In the genomic region with DNA sequence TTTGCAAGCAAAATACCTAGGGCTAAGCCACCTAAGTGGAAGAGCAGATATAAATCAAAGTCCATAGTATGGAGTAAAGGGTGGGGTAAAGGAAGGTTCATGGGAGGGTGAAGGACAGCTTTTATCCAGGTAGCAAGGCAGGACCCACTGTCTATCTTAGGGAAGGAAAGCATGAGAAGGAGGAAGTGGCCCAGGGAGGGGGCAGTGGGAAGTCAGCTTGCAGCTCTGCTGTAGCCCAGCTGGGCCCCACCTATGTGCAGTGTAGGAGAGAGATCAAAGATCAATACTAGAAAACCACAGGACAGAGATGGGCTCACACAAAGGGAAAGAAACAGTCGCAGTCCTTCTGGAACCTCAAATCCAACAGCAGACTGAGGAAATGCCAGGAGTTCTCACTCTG, we compare ENCODE assay signal across 28 mouse cellular contexts. TPM values are rescaled to one million over a fixed set of nuclear protein-coding genes. Genes with fewer than 3 reads are reported as not detected.
DNase-seq lines count a peak whose midpoint lies in the region; ATAC-seq and TF ChIP-seq lines count a peak whose summit lies in the region.
"Had no signal": no experiment of that assay in that cellular context is flagged by ENCODE, and none has a peak within 500 bp of the region (broad histone marks: within the 10 kb centered on the region; RNA-seq: fewer than 3 reads in every experiment).

No protein-coding gene starts in this region.

- H3K36me3 ChIP-seq in liver, adult 2 months (ENCODE audit: control insufficient read depth, insufficient read depth, low read length) = peaks cover 19% of the 10 kb centered on the region
- no peaks in the 10 kb centered on the region for H3K36me3 ChIP-seq in liver, embryonic 11.5 days (ENCODE audit: control insufficient read depth, insufficient read depth, low read length)
- no peaks in the 10 kb centered on the region for H3K36me3 ChIP-seq in intestine, embryonic 16.5 days (ENCODE audit: control insufficient read depth, insufficient read depth, low read length)
- no peaks in the 10 kb centered on the region for H3K36me3 ChIP-seq in stomach, embryonic 16.5 days (ENCODE audit: control insufficient read depth, insufficient read depth, low read length)
- no peaks in the 10 kb centered on the region for H3K36me3 ChIP-seq in midbrain, embryonic 14.5 days (ENCODE audit: control insufficient read depth, insufficient read depth, low read length)
- H3K36me3 ChIP-seq: forebrain, embryonic 10.5 days; G1E; hindbrain, embryonic 10.5 days; hindbrain, embryonic 13.5 days had no signal

- H3K9me3 ChIP-seq in liver, embryonic 11.5 days (ENCODE audit: control insufficient read depth, low read length) = no peaks in the 10 kb centered on the region
- no peaks in the 10 kb centered on the region for H3K9me3 ChIP-seq in intestine, embryonic 16.5 days (ENCODE audit: control insufficient read depth, low read length)
- 0 out of 2 replicates have a peak, but pooled peaks cover 4% of the 10 kb centered on the region for H3K9me3 ChIP-seq in stomach, embryonic 16.5 days (replicated peaks; ENCODE audit: control insufficient read depth, low read length)
- H3K9me3 ChIP-seq in midbrain, embryonic 14.5 days (ENCODE audit: control insufficient read depth, low read length) = no peaks in the 10 kb centered on the region
- H3K9me3 ChIP-seq: forebrain, embryonic 13.5 days; G1E had no signal

- H3K27ac ChIP-seq in liver, adult 2 months (replicated peaks; ENCODE audit: insufficient read depth, low read depth, low read length) = peak overlapping the region; percentile 95
- H3K27ac ChIP-seq in liver, embryonic 11.5 days (ENCODE audit: low read depth, low read length) = no peak overlapping the region
- H3K27ac ChIP-seq in intestine, embryonic 16.5 days (ENCODE audit: low read length) = peak overlapping the region; percentile 89
- H3K27ac ChIP-seq in stomach, embryonic 16.5 days (ENCODE audit: low read length) = no peak overlapping the region
- H3K27ac ChIP-seq in midbrain, embryonic 14.5 days (replicated peaks; ENCODE audit: low read depth, low read length) = no peak overlapping the region
- H3K27ac ChIP-seq: forebrain, embryonic 10.5 days; forebrain, embryonic 13.5 days; hindbrain, embryonic 10.5 days; hindbrain, embryonic 13.5 days; hindbrain, postnatal 0 days had no signal

- peak overlapping the region; percentile 85 for H3K9ac ChIP-seq in liver, adult 2 months (ENCODE audit: low read depth, low read length)
- no peak overlapping the region for H3K9ac ChIP-seq in liver, embryonic 11.5 days (ENCODE audit: low read depth, low read length)
- 0 out of 2 replicates have a peak overlapping the region, but pooled peaks have one; percentile 20 for H3K9ac ChIP-seq in intestine, embryonic 16.5 days (ENCODE audit: low read depth, low read length)
- H3K9ac ChIP-seq in stomach, embryonic 16.5 days (ENCODE audit: low read length) = no peak overlapping the region
- no peak overlapping the region for H3K9ac ChIP-seq in midbrain, embryonic 14.5 days (replicated peaks; ENCODE audit: low read length)
- H3K9ac ChIP-seq: forebrain, embryonic 13.5 days; forebrain, postnatal 0 days; hindbrain, embryonic 13.5 days had no signal

- peak overlapping the region; percentile 65 for H3K4me3 ChIP-seq in liver, adult 2 months (ENCODE audit: insufficient read depth, low read depth, low read length)
- H3K4me3 ChIP-seq in liver, embryonic 11.5 days (ENCODE audit: low read depth, low read length) = no peak overlapping the region
- H3K4me3 ChIP-seq in intestine, embryonic 16.5 days (ENCODE audit: low read length) = no peak overlapping the region; the same call in 1 of the 2 replicates
- no peak overlapping the region for H3K4me3 ChIP-seq in stomach, embryonic 16.5 days (replicated peaks; ENCODE audit: low read length)
- no peak overlapping the region for H3K4me3 ChIP-seq in midbrain, embryonic 14.5 days (replicated peaks; ENCODE audit: low read depth, low read length)
- H3K4me3 ChIP-seq: forebrain, embryonic 10.5 days; forebrain, embryonic 13.5 days; hindbrain, embryonic 10.5 days; hindbrain, embryonic 13.5 days had no signal

- no peak for ATAC-seq in liver, embryonic 11.5 days (replicated peaks; ENCODE audit: low FRiP score)
- ATAC-seq in intestine, embryonic 16.5 days = peak; percentile 93
- peak; percentile 60 for ATAC-seq in stomach, embryonic 16.5 days (ENCODE audit: insufficient read depth, low FRiP score)
- ATAC-seq in midbrain, embryonic 14.5 days (ENCODE audit: low FRiP score, low TSS enrichment) = no peak
- ATAC-seq: forebrain, embryonic 13.5 days; forebrain, postnatal 0 days; hindbrain, postnatal 0 days; Patski had no signal

- no peak overlapping the region for H3K4me2 ChIP-seq in liver, embryonic 11.5 days
- H3K4me2 ChIP-seq in intestine, embryonic 16.5 days (ENCODE audit: low read depth, low read length) = peak overlapping the region; percentile 41
- H3K4me2 ChIP-seq in stomach, embryonic 16.5 days (ENCODE audit: low read depth, low read length) = no peak overlapping the region
- no peak overlapping the region for H3K4me2 ChIP-seq in midbrain, embryonic 14.5 days (ENCODE audit: low read length)
- H3K4me2 ChIP-seq: forebrain, embryonic 13.5 days; heart, embryonic 11.5 days; hindbrain, embryonic 13.5 days had no signal

- TF ChIP-seq CTCF in liver, adult 2 months (IDR thresholded peaks at IDR 0.05; ENCODE audit: low read depth, low read length) = no peak

- H3K79me2 ChIP-seq in liver, adult 2 months (ENCODE audit: control insufficient read depth, insufficient read depth, low read length) = peaks cover 13% of the 10 kb centered on the region; the same call in 1 of the 2 replicates

- peaks cover 28% of the 10 kb centered on the region for H3K4me1 ChIP-seq in liver, adult 2 months (ENCODE audit: control insufficient read depth, insufficient read depth, low read length)
- no peaks in the 10 kb centered on the region for H3K4me1 ChIP-seq in liver, embryonic 11.5 days (replicated peaks; ENCODE audit: control insufficient read depth, insufficient read depth, low read length)
- peaks cover 19% of the 10 kb centered on the region for H3K4me1 ChIP-seq in intestine, embryonic 16.5 days (ENCODE audit: control insufficient read depth, insufficient read depth, low read length)
- no peaks in the 10 kb centered on the region for H3K4me1 ChIP-seq in stomach, embryonic 16.5 days (ENCODE audit: control insufficient read depth, insufficient read depth, low read length)
- no peaks in the 10 kb centered on the region for H3K4me1 ChIP-seq in midbrain, embryonic 14.5 days (ENCODE audit: control insufficient read depth, insufficient read depth, low read length)
- H3K4me1 ChIP-seq: forebrain, embryonic 10.5 days; forebrain, embryonic 13.5 days; hindbrain, embryonic 10.5 days; hindbrain, embryonic 13.5 days had no signal

- TF ChIP-seq POLR2A in liver, adult 2 months (IDR thresholded peaks at IDR 0.05; ENCODE audit: extremely low read depth, insufficient read depth, low read length) = no peak

- 14% methylated on average over 1 of the region's 1 CpGs for WGBS in liver, adult 2 months
- 43% methylated on average over 1 of the region's 1 CpGs for WGBS in liver, embryonic 11.5 days
- WGBS in intestine, embryonic 16.5 days = 63% methylated on average over 1 of the region's 1 CpGs
- 62% methylated on average over 1 of the region's 1 CpGs for WGBS in stomach, embryonic 16.5 days
- 88% methylated on average over 1 of the region's 1 CpGs for WGBS in midbrain, embryonic 14.5 days

- H3K27me3 ChIP-seq in liver, adult 2 months (ENCODE audit: control insufficient read depth, insufficient read depth, low read length) = no peaks in the 10 kb centered on the region
- 0 out of 2 replicates have a peak, but pooled peaks cover 2% of the 10 kb centered on the region for H3K27me3 ChIP-seq in liver, embryonic 11.5 days (replicated peaks; ENCODE audit: control insufficient read depth, insufficient read depth, low read length)
- no peaks in the 10 kb centered on the region for H3K27me3 ChIP-seq in intestine, embryonic 16.5 days (replicated peaks; ENCODE audit: control insufficient read depth, insufficient read depth, low read length)
- H3K27me3 ChIP-seq in stomach, embryonic 16.5 days (ENCODE audit: control insufficient read depth, insufficient read depth, low read length) = no peaks in the 10 kb centered on the region
- H3K27me3 ChIP-seq in midbrain, embryonic 14.5 days (ENCODE audit: control insufficient read depth, insufficient read depth, low read length) = no peaks in the 10 kb centered on the region
- H3K27me3 ChIP-seq: forebrain, embryonic 13.5 days had no signal

- peak; percentile 57 for DNase-seq in liver, adult 2 months (ENCODE audit: extremely low read depth, low read depth, low spot score)
- no peak for DNase-seq in liver, embryonic 11.5 days (ENCODE audit: low spot score)
- DNase-seq in frontal cortex, postnatal 10 days (ENCODE audit: low spot score in 2 of 2) = no peak
- DNase-seq in testis, postnatal 10 days (ENCODE audit: low spot score) = no peak
- no peak for DNase-seq in midbrain, embryonic 14.5 days
- DNase-seq: adrenal gland, postnatal 10 days; adrenal gland, postnatal 36 days; B cell, adult 2 months; cerebellum, adult 18-20 months; cerebellum, adult 9-10 months; forebrain, postnatal 0 days; gastrocnemius, postnatal 25 days; heart, postnatal 36 days had no signal

RNA-seq across cellular contexts. Expression of a gene that starts 1.1 kb away (rescaled TPM):
- 332 and 362 TPM in 2 replicates for total RNA-seq in liver, adult 2 months (2014; rRNA removed)
- 529 and 597 TPM in 2 replicates for polyA plus RNA-seq in liver, adult 2 months (2012; rRNA removed)
- not detected in 2 replicates for polyA plus RNA-seq in liver, embryonic 11.5 days (2014; fragmentation: Nextera tagmentation; extraction: Ambion mirVana)
- polyA plus RNA-seq in intestine, embryonic 16.5 days (2015; fragmentation: Nextera tagmentation; extraction: Ambion mirVana) = 4.7 and 5.0 TPM in 2 replicates
- polyA plus RNA-seq in stomach, embryonic 16.5 days (2015; fragmentation: Nextera tagmentation; extraction: Ambion mirVana) = 0.41 and 1.0 TPM in 2 replicates
- not detected in 2 replicates for polyA plus RNA-seq in midbrain, embryonic 14.5 days (2014; fragmentation: Nextera tagmentation; extraction: Ambion mirVana)
- total RNA-seq: CH12.LX; heart, postnatal 36 days had no signal
- polyA plus RNA-seq: embryonic facial prominence, embryonic 11.5 days; embryonic facial prominence, embryonic 14.5 days; forebrain, embryonic 10.5 days; forebrain, embryonic 13.5 days; G1E; heart, embryonic 11.5 days; heart, embryonic 14.5 days; heart, postnatal 0 days; hindbrain, embryonic 10.5 days; hindbrain, embryonic 13.5 days; Patski had no signal

RNA-seq across cellular contexts. Expression of a gene that starts 24.6 kb away (rescaled TPM):
- 2.4 and 2.7 TPM in 2 replicates for total RNA-seq in liver, adult 2 months (2014; rRNA removed)
- 0.70 and 1.1 TPM in 2 replicates for polyA plus RNA-seq in liver, adult 2 months (2012; rRNA removed)
- polyA plus RNA-seq in liver, embryonic 11.5 days (2014; fragmentation: Nextera tagmentation; extraction: Ambion mirVana) = 2.6 and 4.8 TPM in 2 replicates
- polyA plus RNA-seq in intestine, embryonic 16.5 days (2015; fragmentation: Nextera tagmentation; extraction: Ambion mirVana) = 5.9 and 7.3 TPM in 2 replicates
- 5.8 and 6.7 TPM in 2 replicates for polyA plus RNA-seq in stomach, embryonic 16.5 days (2015; fragmentation: Nextera tagmentation; extraction: Ambion mirVana)
- 6.1 and 11.1 TPM in 2 replicates for polyA plus RNA-seq in midbrain, embryonic 14.5 days (2014; fragmentation: Nextera tagmentation; extraction: Ambion mirVana)

RNA-seq across cellular contexts. Expression of a gene that starts 31.1 kb away (rescaled TPM):
- total RNA-seq in liver, adult 2 months (2014; rRNA removed) = 62.2 and 69.0 TPM in 2 replicates
- polyA plus RNA-seq in liver, adult 2 months (2012; rRNA removed) = 83.7 and 109 TPM in 2 replicates
- 7.2 and 8.1 TPM in 2 replicates for polyA plus RNA-seq in liver, embryonic 11.5 days (2014; fragmentation: Nextera tagmentation; extraction: Ambion mirVana)
- 30.5 and 36.7 TPM in 2 replicates for polyA plus RNA-seq in intestine, embryonic 16.5 days (2015; fragmentation: Nextera tagmentation; extraction: Ambion mirVana)
- 18.3 and 20.4 TPM in 2 replicates for polyA plus RNA-seq in stomach, embryonic 16.5 days (2015; fragmentation: Nextera tagmentation; extraction: Ambion mirVana)
- polyA plus RNA-seq in midbrain, embryonic 14.5 days (2014; fragmentation: Nextera tagmentation; extraction: Ambion mirVana) = 4.7 and 6.6 TPM in 2 replicates

RNA-seq across cellular contexts. Expression of a gene that starts 49.5 kb away (rescaled TPM):
- 2.1 and 3.2 TPM in 2 replicates for total RNA-seq in liver, adult 2 months (2014; rRNA removed)
- 0.24 and 0.28 TPM in 2 replicates for polyA plus RNA-seq in liver, adult 2 months (2012; rRNA removed)
- 10.9 and 11.8 TPM in 2 replicates for polyA plus RNA-seq in liver, embryonic 11.5 days (2014; fragmentation: Nextera tagmentation; extraction: Ambion mirVana)
- polyA plus RNA-seq in intestine, embryonic 16.5 days (2015; fragmentation: Nextera tagmentation; extraction: Ambion mirVana) = 9.6 and 11.5 TPM in 2 replicates
- polyA plus RNA-seq in stomach, embryonic 16.5 days (2015; fragmentation: Nextera tagmentation; extraction: Ambion mirVana) = 10.6 and 11.7 TPM in 2 replicates
- 9.7 and 10.5 TPM in 2 replicates for polyA plus RNA-seq in midbrain, embryonic 14.5 days (2014; fragmentation: Nextera tagmentation; extraction: Ambion mirVana)

Comparison
In these comparisons a context has a peak if more than half of its experiments do, and no peak if none do; other contexts are left out.
1. H3K27ac ChIP-seq: peak in liver, adult 2 months (single experiment) and intestine, embryonic 16.5 days (single experiment); none in liver, embryonic 11.5 days (single experiment), stomach, embryonic 16.5 days (single experiment) and midbrain, embryonic 14.5 days (single experiment).
2. H3K9ac ChIP-seq: peak in liver, adult 2 months (single experiment) and intestine, embryonic 16.5 days (single experiment); none in liver, embryonic 11.5 days (single experiment), stomach, embryonic 16.5 days (single experiment) and midbrain, embryonic 14.5 days (single experiment).
3. RNA of a gene that starts 1.1 kb away (polyA plus RNA-seq): 529 to 597 TPM in liver, adult 2 months; 4.7 to 5.0 TPM in intestine, embryonic 16.5 days, 0.41 to 1.0 TPM in stomach, embryonic 16.5 days, not detected in midbrain, embryonic 14.5 days and not detected in liver, embryonic 11.5 days; every median in the first group is over 10 times any median in the second.
4. ATAC-seq: peak in intestine, embryonic 16.5 days (single experiment) and stomach, embryonic 16.5 days (single experiment); none in liver, embryonic 11.5 days (single experiment) and midbrain, embryonic 14.5 days (single experiment).